Mouse (Mus musculus): ENCODE data around the gene Cnnm1. TPM values are rescaled to one million over a fixed set of nuclear protein-coding genes. Genes with fewer than 3 reads are reported as not detected.
A peak's percentile ranks its signal among the peaks of the same experiment; 100 is the strongest.

Gene Cnnm1
- 0.62 and 1.4 TPM in 2 replicates for polyA plus RNA-seq (2014; fragmentation: Nextera tagmentation; extraction: Ambion mirVana)

DNA sequence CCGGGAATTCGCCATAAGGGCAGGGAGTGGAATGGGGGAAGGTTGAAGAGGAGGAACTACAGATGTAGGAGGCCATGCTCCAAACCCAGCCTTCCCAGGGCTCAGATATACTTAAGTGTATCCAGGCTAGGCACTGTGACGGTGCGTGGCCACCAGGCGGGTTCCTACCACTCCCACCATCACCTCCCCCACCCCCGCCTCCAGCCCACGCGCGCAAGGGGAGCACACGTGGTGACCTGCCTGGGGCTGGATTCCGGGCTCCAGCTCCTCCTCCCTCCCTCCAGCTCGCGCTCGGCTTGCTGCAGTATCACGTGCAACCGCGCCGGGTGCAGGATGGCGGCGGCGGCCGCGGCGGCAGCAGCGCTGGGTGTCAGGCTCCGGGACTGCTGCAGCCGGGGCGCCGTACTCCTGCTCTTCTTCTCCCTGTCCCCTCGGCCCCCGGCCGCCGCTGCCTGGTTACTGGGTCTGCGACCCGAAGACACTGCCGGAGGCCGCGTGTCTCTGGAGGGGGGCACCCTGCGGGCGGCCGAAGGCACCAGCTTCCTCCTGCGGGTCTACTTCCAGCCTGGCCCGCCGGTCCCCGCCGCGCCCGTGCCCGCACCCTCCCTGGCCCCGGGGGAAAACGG is at the start of gene Cnnm1:
TSS of gene Cnnm1 (plus strand) at position 325 of the 626 bp plus-strand sequence.
- Histone ChIP-seq H3K36me3 (ENCODE audit: control insufficient read depth, insufficient read depth, low read length) (no peaks in the 10 kb centered on the region), H3K27ac (ENCODE audit: low read depth, low read length) (peak within 1 kb of the TSS; percentile 14; the same call in 1 of the 2 replicates), H3K27me3 (replicated peaks; ENCODE audit: control insufficient read depth, insufficient read depth, low read length) (peaks cover 31% of the 10 kb centered on the region; the same call in 1 of the 2 replicates), H3K4me3 (ENCODE audit: low read depth, low read length) (peak within 1 kb of the TSS; percentile 73), H3K4me1 (ENCODE audit: control insufficient read depth, insufficient read depth, low read length) (peaks cover 3% of the 10 kb centered on the region; the same call in 1 of the 2 replicates), H3K4me2 (ENCODE audit: low read length) (peak within 1 kb of the TSS; percentile 98), H3K9ac (ENCODE audit: low read length) (peak within 1 kb of the TSS; percentile 75), H3K9me3 (replicated peaks; ENCODE audit: control insufficient read depth, low read length) (no peaks in the 10 kb centered on the region)
- 1% methylated on average over 29 of the region's 51 CpGs for WGBS
- peak; percentile 83 for DNase-seq (ENCODE audit: low spot score)
- ATAC-seq, result peak; percentile 88

DNA sequence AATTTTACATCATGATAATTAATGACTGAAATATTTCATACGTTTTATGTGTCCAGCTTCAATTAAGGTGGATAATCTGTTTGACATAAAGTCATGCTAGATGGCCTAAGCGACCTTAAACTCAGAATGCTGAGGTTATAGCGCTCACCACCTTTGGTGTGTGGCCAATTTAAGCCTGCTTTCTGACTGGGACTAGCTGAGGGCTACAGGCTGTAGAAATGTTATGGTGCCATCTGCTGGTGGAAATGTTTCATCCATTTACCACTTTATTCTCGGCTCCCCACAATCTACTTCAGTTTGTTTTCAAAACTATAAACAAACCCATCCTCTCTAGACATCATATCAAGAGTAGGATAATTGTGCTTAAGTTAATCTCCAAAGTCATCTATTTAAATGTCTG is 43.9 kb upstream of the Cnnm1 start:
- H3K9me3 ChIP-seq (replicated peaks; ENCODE audit: control insufficient read depth, low read length), result no peaks in the 10 kb centered on the region
- 0 out of 2 replicates have a peak, but pooled peaks have one; percentile 34 for ATAC-seq
- WGBS, result 3% methylated on average over 4 of the region's 4 CpGs

DNA sequence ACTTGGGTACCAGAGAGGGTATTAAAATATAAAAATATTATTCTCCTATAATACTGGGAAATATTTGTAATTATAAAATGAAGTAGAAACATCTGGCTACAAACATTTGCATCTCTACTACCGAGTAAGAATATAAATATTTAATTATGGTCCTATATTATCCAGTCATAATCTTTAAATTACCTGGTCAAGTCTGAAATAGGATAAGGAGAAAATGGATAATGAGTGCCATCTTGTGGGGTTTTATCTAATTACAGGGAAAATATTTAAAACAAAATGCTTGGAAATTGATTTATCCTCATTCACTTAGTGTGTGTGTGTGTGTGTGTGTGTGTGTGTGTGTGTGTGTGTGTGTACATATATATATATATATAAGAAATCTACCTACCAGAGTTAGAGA is 33.1 kb upstream of the Cnnm1 start:
- H3K36me3 ChIP-seq (ENCODE audit: control insufficient read depth, insufficient read depth, low read length), result no peaks in the 10 kb centered on the region
- no peak for ATAC-seq
- H3K27me3 ChIP-seq (replicated peaks; ENCODE audit: control insufficient read depth, insufficient read depth, low read length), result no peaks in the 10 kb centered on the region
- H3K9me3 ChIP-seq (replicated peaks; ENCODE audit: control insufficient read depth, low read length), result no peaks in the 10 kb centered on the region
- no peak overlapping the region for H3K27ac ChIP-seq (ENCODE audit: low read depth, low read length)
- DNase-seq (ENCODE audit: low spot score), result no peak
- no peak overlapping the region for H3K4me2 ChIP-seq (ENCODE audit: low read length)
- no peaks in the 10 kb centered on the region for H3K4me1 ChIP-seq (ENCODE audit: control insufficient read depth, insufficient read depth, low read length)
- H3K9ac ChIP-seq (ENCODE audit: low read length), result no peak overlapping the region
- no peak overlapping the region for H3K4me3 ChIP-seq (ENCODE audit: low read depth, low read length)
- WGBS, result 47% methylated on average over 1 of the region's 1 CpGs

More for the DNA sequence above, 43.9 kb upstream of the Cnnm1 start:
- Histone ChIP-seq H3K36me3 (ENCODE audit: control insufficient read depth, insufficient read depth, low read length) (no peaks in the 10 kb centered on the region), H3K4me2 (ENCODE audit: low read length) (no peak overlapping the region), H3K4me3 (ENCODE audit: low read depth, low read length) (no peak overlapping the region), H3K27ac (ENCODE audit: low read depth, low read length) (no peak overlapping the region), H3K27me3 (replicated peaks; ENCODE audit: control insufficient read depth, insufficient read depth, low read length) (no peaks in the 10 kb centered on the region), H3K9ac (ENCODE audit: low read length) (no peak overlapping the region), H3K4me1 (ENCODE audit: control insufficient read depth, insufficient read depth, low read length) (no peaks in the 10 kb centered on the region)
- DNase-seq (ENCODE audit: low spot score), result peak; percentile 83

DNA sequence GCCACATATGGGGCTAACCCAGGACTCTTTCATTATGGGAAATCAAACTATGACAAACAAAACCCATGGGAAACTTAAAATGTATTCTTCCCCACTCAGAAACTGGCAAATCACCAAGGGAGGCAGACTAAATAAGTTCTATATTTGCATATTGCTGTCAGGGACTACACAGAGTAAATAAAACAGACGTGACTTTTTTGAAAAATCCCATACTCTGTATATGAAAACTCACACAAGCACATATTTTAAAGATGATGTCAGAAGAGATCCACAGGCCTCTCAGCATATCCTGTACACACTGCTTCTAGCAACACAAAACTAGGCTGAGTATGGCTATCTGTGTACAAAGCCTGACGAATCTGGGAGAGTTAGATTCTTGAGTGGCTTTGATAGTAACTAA is 24.7 kb upstream of the Cnnm1 start:
- no peak overlapping the region for H3K4me3 ChIP-seq (ENCODE audit: low read depth, low read length)
- H3K27ac ChIP-seq (ENCODE audit: low read depth, low read length), result no peak overlapping the region
- no peak overlapping the region for H3K4me2 ChIP-seq (ENCODE audit: low read length)
- no peaks in the 10 kb centered on the region for H3K36me3 ChIP-seq (ENCODE audit: control insufficient read depth, insufficient read depth, low read length)
- no peaks in the 10 kb centered on the region for H3K9me3 ChIP-seq (replicated peaks; ENCODE audit: control insufficient read depth, low read length)
- H3K4me1 ChIP-seq (ENCODE audit: control insufficient read depth, insufficient read depth, low read length), result no peaks in the 10 kb centered on the region
- H3K27me3 ChIP-seq (replicated peaks; ENCODE audit: control insufficient read depth, insufficient read depth, low read length), result no peaks in the 10 kb centered on the region
- no peak for ATAC-seq
- 83% methylated on average over 2 of the region's 2 CpGs for WGBS
- no peak overlapping the region for H3K9ac ChIP-seq (ENCODE audit: low read length)
- no peak for DNase-seq (ENCODE audit: low spot score)

DNA sequence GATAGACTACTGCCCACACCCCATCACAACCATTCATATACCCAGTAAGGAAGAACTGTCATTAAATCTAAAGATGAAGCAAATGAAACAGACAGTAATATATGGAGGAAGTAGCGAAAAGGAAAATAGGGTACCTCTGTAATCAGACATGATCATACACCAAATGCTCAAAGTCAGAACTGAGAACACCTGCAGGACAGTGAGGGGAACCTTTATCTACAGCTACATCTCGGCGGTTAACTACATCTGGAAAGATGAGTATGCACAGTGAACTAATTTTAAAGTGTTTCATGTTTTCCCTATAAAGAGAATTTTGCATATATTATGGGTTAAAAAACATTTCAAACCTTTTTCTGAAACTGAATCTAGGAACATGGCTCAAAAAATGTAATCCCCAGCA is 19.7 kb upstream of the Cnnm1 start:
- no peak overlapping the region for H3K4me2 ChIP-seq (ENCODE audit: low read length)
- no peaks in the 10 kb centered on the region for H3K4me1 ChIP-seq (ENCODE audit: control insufficient read depth, insufficient read depth, low read length)
- no peaks in the 10 kb centered on the region for H3K36me3 ChIP-seq (ENCODE audit: control insufficient read depth, insufficient read depth, low read length)
- H3K27ac ChIP-seq (ENCODE audit: low read depth, low read length), result no peak overlapping the region
- H3K4me3 ChIP-seq (ENCODE audit: low read depth, low read length), result no peak overlapping the region
- no peak overlapping the region for H3K9ac ChIP-seq (ENCODE audit: low read length)
- H3K27me3 ChIP-seq (replicated peaks; ENCODE audit: control insufficient read depth, insufficient read depth, low read length), result no peaks in the 10 kb centered on the region
- DNase-seq (ENCODE audit: low spot score), result no peak
- no peak for ATAC-seq
- H3K9me3 ChIP-seq (replicated peaks; ENCODE audit: control insufficient read depth, low read length), result no peaks in the 10 kb centered on the region
- WGBS, result 86% methylated on average over 3 of the region's 3 CpGs

DNA sequence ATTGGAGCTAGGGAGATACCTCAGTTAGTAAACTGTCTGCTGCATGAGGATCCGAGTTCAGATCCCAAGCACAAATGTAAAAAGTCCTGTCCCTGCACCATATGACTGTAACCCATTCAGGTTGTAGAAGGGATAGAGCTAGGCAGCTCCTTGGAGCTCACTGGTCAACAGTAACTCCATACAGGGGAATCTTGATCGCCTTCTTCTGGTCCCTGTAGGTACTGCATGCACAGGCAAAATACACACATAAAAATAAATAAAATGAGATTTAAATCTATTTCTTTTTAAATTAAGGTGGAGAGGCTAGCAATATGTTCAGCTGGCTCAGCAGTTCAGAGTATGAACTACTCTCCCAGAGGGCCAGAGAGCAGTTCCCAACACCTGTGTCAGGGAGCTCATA is 16.2 kb upstream of the Cnnm1 start:
- WGBS, result 79% methylated on average over 2 of the region's 2 CpGs
- DNase-seq (ENCODE audit: low spot score), result no peak
- no peaks in the 10 kb centered on the region for H3K4me1 ChIP-seq (ENCODE audit: control insufficient read depth, insufficient read depth, low read length)
- no peaks in the 10 kb centered on the region for H3K9me3 ChIP-seq (replicated peaks; ENCODE audit: control insufficient read depth, low read length)
- H3K4me3 ChIP-seq (ENCODE audit: low read depth, low read length), result no peak overlapping the region
- no peak for ATAC-seq
- no peak overlapping the region for H3K9ac ChIP-seq (ENCODE audit: low read length)
- H3K27ac ChIP-seq (ENCODE audit: low read depth, low read length), result no peak overlapping the region
- H3K36me3 ChIP-seq (ENCODE audit: control insufficient read depth, insufficient read depth, low read length), result no peaks in the 10 kb centered on the region
- no peak overlapping the region for H3K4me2 ChIP-seq (ENCODE audit: low read length)
- no peaks in the 10 kb centered on the region for H3K27me3 ChIP-seq (replicated peaks; ENCODE audit: control insufficient read depth, insufficient read depth, low read length)

DNA sequence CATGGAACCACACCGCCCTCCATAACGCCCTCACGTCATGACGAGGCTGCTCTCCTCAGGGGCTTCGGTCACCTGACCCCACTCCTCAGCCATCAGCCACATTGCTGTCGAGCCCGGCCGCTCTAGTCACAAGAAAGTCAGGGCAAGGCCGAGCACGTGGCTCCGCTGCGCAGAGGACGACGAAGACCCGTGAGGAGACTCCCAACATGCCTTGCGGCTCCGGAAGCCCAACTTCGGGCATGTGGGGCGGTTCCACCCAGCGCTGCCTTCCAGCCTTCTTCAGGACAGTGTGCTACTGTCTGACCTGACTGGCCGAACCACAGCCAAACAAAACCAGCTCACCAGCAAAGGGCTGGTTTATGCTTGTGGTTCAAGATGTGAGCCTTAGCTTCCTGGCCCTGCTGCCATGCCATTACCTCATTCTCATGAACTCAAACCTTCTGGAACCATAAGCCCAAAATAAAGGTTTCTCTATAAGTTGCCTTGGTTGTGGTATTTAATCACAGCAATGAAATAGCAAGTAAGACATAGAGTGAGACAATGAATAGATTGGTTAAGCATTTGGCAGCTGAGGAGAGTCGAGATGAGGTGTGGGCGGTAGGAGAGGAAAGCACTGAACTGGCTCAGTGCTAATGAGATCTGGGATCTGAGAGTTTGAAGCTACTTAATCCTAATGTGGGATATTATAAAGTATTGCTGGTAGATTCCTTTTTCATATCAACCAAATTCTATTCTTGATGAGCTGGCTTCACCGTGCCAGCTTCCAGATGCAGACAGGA is 12.6 kb upstream of the Cnnm1 start:
- Histone ChIP-seq H3K36me3 (ENCODE audit: control insufficient read depth, insufficient read depth, low read length) (no peaks in the 10 kb centered on the region), H3K4me1 (ENCODE audit: control insufficient read depth, insufficient read depth, low read length) (no peaks in the 10 kb centered on the region), H3K9ac (ENCODE audit: low read length) (no peak overlapping the region), H3K9me3 (replicated peaks; ENCODE audit: control insufficient read depth, low read length) (no peaks in the 10 kb centered on the region), H3K27ac (ENCODE audit: low read depth, low read length) (no peak overlapping the region), H3K4me3 (ENCODE audit: low read depth, low read length) (no peak overlapping the region), H3K4me2 (ENCODE audit: low read length) (no peak overlapping the region), H3K27me3 (replicated peaks; ENCODE audit: control insufficient read depth, insufficient read depth, low read length) (no peaks in the 10 kb centered on the region)
- ATAC-seq (no peak), DNase-seq (ENCODE audit: low spot score) (no peak)
- WGBS, result 90% methylated on average over 24 of the region's 24 CpGs

DNA sequence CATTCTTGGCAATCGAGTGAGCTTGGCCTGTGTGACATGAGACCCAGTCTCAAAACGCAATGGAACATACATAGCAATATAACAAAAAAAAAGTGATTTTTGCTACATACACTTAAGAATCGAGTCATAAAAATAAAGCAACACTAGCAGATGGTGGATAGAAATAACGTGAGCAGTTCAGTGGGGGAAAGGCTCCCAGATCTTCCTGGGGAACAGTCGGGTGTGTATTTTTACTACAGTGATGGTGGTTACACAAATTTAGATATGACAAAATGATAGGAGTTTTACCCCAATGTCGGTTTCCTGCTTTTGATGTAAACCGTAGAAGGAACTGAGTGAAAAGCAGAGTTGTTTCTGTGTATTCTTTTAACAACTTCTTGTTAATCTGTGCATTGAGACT is 990 bp upstream of the Cnnm1 start:
- Histone ChIP-seq H3K4me2 (ENCODE audit: low read length) (no peak overlapping the region), H3K4me1 (ENCODE audit: control insufficient read depth, insufficient read depth, low read length) (peaks cover 3% of the 10 kb centered on the region; the same call in 1 of the 2 replicates), H3K4me3 (ENCODE audit: low read depth, low read length) (no peak overlapping the region), H3K27ac (ENCODE audit: low read depth, low read length) (no peak overlapping the region), H3K27me3 (replicated peaks; ENCODE audit: control insufficient read depth, insufficient read depth, low read length) (peaks cover 31% of the 10 kb centered on the region; the same call in 1 of the 2 replicates), H3K9me3 (replicated peaks; ENCODE audit: control insufficient read depth, low read length) (no peaks in the 10 kb centered on the region), H3K9ac (ENCODE audit: low read length) (no peak overlapping the region), H3K36me3 (ENCODE audit: control insufficient read depth, insufficient read depth, low read length) (no peaks in the 10 kb centered on the region)
- ATAC-seq (no peak), DNase-seq (ENCODE audit: low spot score) (no peak)
- WGBS, result 82% methylated on average over 7 of the region's 7 CpGs

Measured in forebrain, embryonic 14.5 days (tissue).